Mouse (Mus musculus) urinary bladder, postnatal 25 days (tissue): Measurements from ENCODE around the gene Ankrd24.

ENCODE experiments used
- DNase-seq: peaks from one replicate; pipeline ENCODE4 v3.0.0; 2022; ENCODE audit warnings: low spot score

The Ankrd24 gene

GRCm38 (mm10) chr10:81628390-81628789 is at the start of gene Ankrd24:
Gene Ankrd24, plus strand, starts transcription at chr10:81628540.
- no peak for DNase-seq

GRCm38 (mm10) chr10:81579967-81580366 is 48.4 kb upstream of the Ankrd24 start:
- no peak for DNase-seq

- DNase-seq: no peak
Observed at GRCm38 (mm10) chr10:81580441-81581070, 47.8 kb upstream of the Ankrd24 start.

- DNase-seq: no peak
Observed at GRCm38 (mm10) chr10:81583347-81583746, 45.0 kb upstream of the Ankrd24 start.

- no peak for DNase-seq
Observed at GRCm38 (mm10) chr10:81588739-81589138, 39.6 kb upstream of the Ankrd24 start.

- DNase-seq: no peak
Observed at GRCm38 (mm10) chr10:81591846-81592245, 36.5 kb upstream of the Ankrd24 start.

- no peak for DNase-seq
Observed at GRCm38 (mm10) chr10:81592631-81593030, 35.7 kb upstream of the Ankrd24 start.

- DNase-seq: no peak
Observed at GRCm38 (mm10) chr10:81593223-81593622, 35.1 kb upstream of the Ankrd24 start.

- DNase-seq: no peak
Observed at GRCm38 (mm10) chr10:81593935-81594334, 34.4 kb upstream of the Ankrd24 start.

- no peak for DNase-seq
Observed at GRCm38 (mm10) chr10:81595599-81595998, 32.7 kb upstream of the Ankrd24 start.

- no peak for DNase-seq
Observed at GRCm38 (mm10) chr10:81596611-81597010, 31.7 kb upstream of the Ankrd24 start.

GRCm38 (mm10) chr10:81597137-81597950 is 31.0 kb upstream of the Ankrd24 start:
- DNase-seq: no peak

GRCm38 (mm10) chr10:81598342-81598741 is 30.0 kb upstream of the Ankrd24 start:
- no peak for DNase-seq

- DNase-seq: no peak
Observed at GRCm38 (mm10) chr10:81598871-81599270, 29.5 kb upstream of the Ankrd24 start.

GRCm38 (mm10) chr10:81599630-81600029 is 28.7 kb upstream of the Ankrd24 start:
- DNase-seq: no peak

GRCm38 (mm10) chr10:81600096-81600495 is 28.2 kb upstream of the Ankrd24 start:
- DNase-seq: no peak

- DNase-seq: peak; percentile 93
Observed at GRCm38 (mm10) chr10:81600738-81601203, 27.6 kb upstream of the Ankrd24 start, which contains the start of gene Tle6. Gene Tle6, minus strand, starts transcription at chr10:81601073.

GRCm38 (mm10) chr10:81601396-81601905 is 26.9 kb upstream of the Ankrd24 start:
- no peak for DNase-seq

- DNase-seq: no peak
Observed at GRCm38 (mm10) chr10:81602741-81603151, 25.6 kb upstream of the Ankrd24 start.

GRCm38 (mm10) chr10:81604019-81604967 is 24.0 kb upstream of the Ankrd24 start:
- no peak for DNase-seq

GRCm38 (mm10) chr10:81604968-81605665 is 23.2 kb upstream of the Ankrd24 start:
- peak; percentile 85 for DNase-seq
